Mouse (Mus musculus) monocyte, adult 2 months (primary cell): ENCODE data around the gene C530008M17Rik.

Experiments used
- DNase-seq, 2 experiments: peaks; one replicate each; pipeline ENCODE4 v3.0.0; 2022; ENCODE audit warnings: low spot score in 2 of 2, low read depth in 1 of 2

The C530008M17Rik gene

GRCm38 (mm10) chr5:76656212-76656611 lies at the start of gene C530008M17Rik:
TSS of gene C530008M17Rik (plus strand) at chr5:76656512.
- no peak for DNase-seq

GRCm38 (mm10) chr5:76609702-76610370 lies 46.5 kb upstream of the C530008M17Rik start:
- DNase-seq, result no peak

GRCm38 (mm10) chr5:76612867-76613499 lies 43.3 kb upstream of the C530008M17Rik start:
- no peak for DNase-seq

- DNase-seq, result no peak
Measured at GRCm38 (mm10) chr5:76615276-76615675, 41.0 kb upstream of the C530008M17Rik start.

GRCm38 (mm10) chr5:76616196-76616747 lies 40.0 kb upstream of the C530008M17Rik start:
- no peak for DNase-seq

GRCm38 (mm10) chr5:76618750-76619149 lies 37.6 kb upstream of the C530008M17Rik start:
- DNase-seq, result no peak

- DNase-seq, result no peak
Measured at GRCm38 (mm10) chr5:76623759-76624158, 32.6 kb upstream of the C530008M17Rik start.

GRCm38 (mm10) chr5:76627770-76628169 lies 28.5 kb upstream of the C530008M17Rik start:
- no peak for DNase-seq

GRCm38 (mm10) chr5:76634012-76634411 lies 22.3 kb upstream of the C530008M17Rik start:
- no peak for DNase-seq

GRCm38 (mm10) chr5:76635592-76635991 lies 20.7 kb upstream of the C530008M17Rik start:
- no peak for DNase-seq

- DNase-seq, result no peak
Measured at GRCm38 (mm10) chr5:76642076-76642475, 14.2 kb upstream of the C530008M17Rik start.

- no peak for DNase-seq
Measured at GRCm38 (mm10) chr5:76644234-76644633, 12.1 kb upstream of the C530008M17Rik start.

- no peak for DNase-seq
Measured at GRCm38 (mm10) chr5:76645091-76645868, 11.0 kb upstream of the C530008M17Rik start.

- DNase-seq, result no peak
Measured at GRCm38 (mm10) chr5:76649897-76650296, 6.4 kb upstream of the C530008M17Rik start.

- DNase-seq, result no peak
Measured at GRCm38 (mm10) chr5:76651151-76651725, 5.1 kb upstream of the C530008M17Rik start.

GRCm38 (mm10) chr5:76657245-76658083 lies 1.2 kb downstream of the C530008M17Rik start:
- no peak for DNase-seq

- DNase-seq, result no peak
Measured at GRCm38 (mm10) chr5:76658084-76658934, 2.0 kb downstream of the C530008M17Rik start.

- no peak for DNase-seq
Measured at GRCm38 (mm10) chr5:76659958-76660635, 3.8 kb downstream of the C530008M17Rik start.

- no peak for DNase-seq
Measured at GRCm38 (mm10) chr5:76661310-76661709, 5.0 kb downstream of the C530008M17Rik start.
